Mouse (Mus musculus) heart, adult 9 months (tissue): ENCODE data around the gene Olfr1224-ps1.
"Not testable (repeated sequence)": the region's sequence is repeated elsewhere in the genome, so short reads cannot be mapped to it uniquely, and the experiment has no call there.

Experiments
- DNase-seq, 2 experiments: peaks; one replicate each; pipeline ENCODE4 v3.0.0; 2022; ENCODE audit warnings: low spot score in 2 of 2

Olfr1224-ps1 gene

DNA sequence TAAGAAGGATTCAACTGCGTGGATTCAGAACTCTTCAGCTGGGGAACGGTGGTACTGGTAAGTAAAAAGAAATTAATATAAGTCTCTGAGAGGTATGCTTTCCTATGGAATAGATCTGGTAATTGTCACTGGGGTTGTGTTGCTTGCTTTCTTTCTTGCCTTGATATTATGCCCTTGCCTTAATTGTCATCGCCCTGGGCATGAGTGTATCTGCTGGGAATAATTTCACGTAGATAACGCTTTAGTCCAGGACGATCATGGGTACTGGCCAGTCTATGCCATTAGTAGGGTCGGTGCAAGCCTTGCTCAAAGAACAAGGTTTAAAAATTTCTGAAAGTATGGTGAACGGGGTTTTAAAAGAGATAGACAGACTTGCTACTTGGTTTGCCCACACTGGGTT is at the start of gene Olfr1224-ps1:
Gene Olfr1224-ps1 (minus strand): TSS at position 101 of the 400 bp plus-strand sequence.
- DNase-seq = not testable (repeated sequence)

DNA sequence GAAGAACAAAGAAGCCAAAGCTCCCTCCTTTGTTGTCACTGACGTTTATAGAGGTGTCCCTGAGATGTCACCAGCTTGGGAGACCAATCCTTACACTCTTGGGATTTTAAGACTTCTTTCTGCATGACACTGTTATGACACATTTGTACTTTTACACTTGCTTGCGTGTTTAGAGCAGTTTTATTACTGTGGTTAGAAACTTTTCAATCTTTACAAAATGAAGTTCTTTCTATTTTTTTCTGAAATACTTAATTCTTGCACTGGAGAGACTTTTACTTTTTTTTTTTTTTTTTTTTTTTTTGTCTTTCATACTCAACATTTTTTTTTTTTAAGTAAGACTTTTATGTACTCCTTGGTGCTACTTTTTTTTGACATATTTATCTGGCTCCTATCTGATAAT is 36.1 kb upstream of the Olfr1224-ps1 start, which contains the start of gene Olfr1226:
Gene Olfr1226 (minus strand): TSS at position 101 of the 400 bp plus-strand sequence.
- no peak for DNase-seq

DNA sequence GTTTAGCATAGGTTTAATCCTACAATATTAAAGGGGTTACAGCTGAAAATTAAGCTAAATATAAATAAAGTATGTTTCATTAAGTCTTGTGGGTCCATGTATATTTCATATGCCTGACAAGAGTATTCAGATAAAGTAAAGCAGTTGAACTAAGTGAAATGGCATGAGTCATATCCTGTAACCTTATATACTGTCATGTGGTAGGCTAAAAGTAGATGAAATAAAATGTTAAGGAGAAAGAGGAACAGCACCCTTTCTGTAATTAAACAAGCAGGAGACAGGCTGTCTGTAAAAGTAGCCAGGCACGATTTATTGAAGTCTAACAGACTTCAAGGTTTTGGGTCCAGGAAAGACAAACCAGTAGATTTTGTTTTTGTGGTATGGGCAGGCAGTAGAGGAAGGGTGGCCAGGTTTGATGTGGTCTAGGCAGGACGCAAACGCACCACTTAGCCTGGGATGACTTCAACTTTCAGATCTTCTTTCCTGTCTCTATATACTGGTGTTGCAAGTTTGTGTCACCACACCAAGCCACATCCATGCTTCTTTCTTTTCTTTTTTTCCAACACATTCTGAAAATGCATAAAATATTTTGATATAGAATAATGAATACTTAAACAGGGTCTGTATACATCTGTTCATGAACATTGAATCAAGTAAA is 32.6 kb upstream of the Olfr1224-ps1 start:
- no peak for DNase-seq

DNA sequence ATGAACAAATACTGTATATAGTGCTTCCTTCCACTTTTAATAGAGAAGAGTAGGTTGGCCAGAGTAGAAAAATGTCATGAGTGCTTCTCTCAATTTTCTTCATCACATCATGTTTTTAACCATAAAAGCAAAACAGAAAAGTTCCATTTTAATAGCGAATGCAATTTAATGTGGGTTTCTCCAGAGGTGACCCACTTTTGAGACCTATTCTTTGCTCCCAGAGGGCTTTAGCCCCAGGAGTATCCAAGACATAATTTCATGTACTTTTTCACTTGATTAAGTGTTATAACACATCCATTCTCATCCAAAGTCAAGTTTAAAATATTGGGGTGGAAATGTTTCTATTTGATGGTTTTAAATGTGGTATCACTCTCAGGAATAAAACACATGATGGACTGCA is 10.7 kb upstream of the Olfr1224-ps1 start, which contains the start of gene Olfr1225:
Gene Olfr1225 (minus strand): TSS at position 101 of the 400 bp plus-strand sequence.
- DNase-seq = no peak

DNA sequence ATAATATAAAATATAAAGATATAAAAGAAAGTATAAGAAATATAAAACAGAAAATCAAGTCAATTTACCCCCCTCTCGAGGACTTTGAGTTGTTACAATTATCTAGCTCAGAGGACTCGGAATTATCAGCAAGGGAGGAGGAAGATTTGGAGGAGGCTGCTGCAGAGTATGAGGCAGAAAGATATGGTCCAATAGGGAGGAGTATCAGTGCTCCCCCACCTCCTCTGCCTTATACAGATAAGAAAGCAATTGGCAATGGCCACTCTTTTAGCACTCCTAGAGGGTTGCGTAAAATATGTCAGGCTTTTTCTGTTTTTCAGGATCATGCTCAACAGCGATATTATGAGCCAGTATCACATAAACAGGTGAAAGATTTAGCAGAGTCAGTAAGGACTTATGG is 820 bp upstream of the Olfr1224-ps1 start:
- DNase-seq = not testable (repeated sequence)

DNA sequence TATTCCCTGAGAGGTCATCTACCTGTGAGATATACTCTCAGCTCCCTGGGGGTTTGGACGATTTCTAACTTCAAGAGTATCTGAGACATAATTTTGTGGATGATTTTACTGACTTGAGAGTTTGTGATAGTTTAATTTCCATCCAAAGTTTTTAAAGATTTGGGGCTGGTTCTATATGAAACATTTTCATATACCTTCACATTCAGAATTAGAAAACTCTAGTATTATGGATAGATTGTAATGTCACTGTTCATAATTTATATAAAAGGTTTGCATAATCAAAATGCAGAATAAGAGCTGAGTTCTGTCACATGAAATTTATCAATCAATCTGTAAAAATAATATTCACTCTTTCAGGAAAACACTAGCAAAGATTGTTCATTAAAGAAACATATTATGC is 12.4 kb downstream of the Olfr1224-ps1 start, which contains the start of gene Olfr1223:
Gene Olfr1223 (minus strand): TSS at position 101 of the 400 bp plus-strand sequence.
- no peak for DNase-seq

DNA sequence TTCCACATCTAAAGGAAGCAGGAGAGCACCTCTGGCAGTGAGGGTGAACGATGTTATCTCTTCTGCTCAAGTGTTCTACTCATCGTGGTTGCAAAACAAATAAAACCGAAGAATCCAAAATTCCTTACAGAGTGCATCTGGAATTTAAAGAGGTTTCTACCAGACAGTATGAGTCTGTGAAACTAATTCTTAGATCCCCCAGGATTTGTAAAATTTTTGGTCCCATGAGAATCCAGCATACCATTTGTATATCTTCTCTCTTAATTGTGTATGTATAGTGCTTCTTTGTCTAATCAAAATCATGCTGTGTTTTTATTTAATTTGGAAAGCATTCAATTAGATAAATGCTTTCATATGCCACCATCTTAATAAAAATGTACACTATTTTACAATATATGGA is 30.9 kb downstream of the Olfr1224-ps1 start, which contains the start of gene Olfr1222:
Gene Olfr1222 (minus strand): TSS at position 101 of the 400 bp plus-strand sequence.
- DNase-seq = no peak

DNA sequence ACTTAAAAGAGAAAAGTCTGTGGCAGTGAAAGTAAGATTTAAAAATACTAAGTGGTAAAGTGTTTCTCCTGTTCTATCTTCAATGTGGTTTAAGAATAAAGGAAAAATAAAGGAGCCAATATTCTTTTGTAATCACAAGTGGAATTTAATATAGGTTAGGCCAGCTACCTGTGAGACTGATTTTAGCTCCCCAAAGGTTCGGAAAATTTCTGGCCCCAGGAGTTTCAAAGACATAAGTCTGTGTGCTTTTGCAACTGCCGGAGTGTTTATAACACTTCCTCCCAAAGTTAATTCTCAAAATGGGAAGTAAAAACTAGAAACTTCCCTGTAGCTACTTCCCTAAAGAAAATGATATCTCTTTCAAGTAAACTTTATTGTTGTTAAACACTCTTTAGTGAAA is 46.7 kb downstream of the Olfr1224-ps1 start, which contains the start of gene Olfr1221:
Gene Olfr1221 (minus strand): TSS at position 101 of the 400 bp plus-strand sequence.
- DNase-seq = no peak

DNA sequence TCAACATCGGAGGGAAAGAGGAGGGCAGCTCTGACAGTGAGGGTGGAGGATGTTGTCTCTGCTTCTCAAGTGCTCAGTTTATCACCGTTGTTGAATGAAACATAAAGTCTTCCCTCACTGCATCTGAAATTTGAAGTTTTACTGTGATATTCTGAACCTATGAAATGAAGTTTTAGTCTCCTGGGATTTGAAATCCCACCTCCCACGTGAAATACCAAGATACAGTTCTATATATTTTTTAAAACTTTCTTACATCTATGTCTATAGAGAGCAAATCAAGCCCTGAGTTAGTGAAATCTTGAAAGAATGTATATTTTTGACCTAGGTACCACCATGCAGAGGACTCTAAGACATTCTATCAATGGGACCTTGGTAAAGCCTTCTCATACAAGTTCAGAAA is 57.2 kb downstream of the Olfr1224-ps1 start, which contains the start of gene Olfr1220:
Gene Olfr1220 (minus strand): TSS at position 101 of the 400 bp plus-strand sequence.
- DNase-seq = no peak

DNA sequence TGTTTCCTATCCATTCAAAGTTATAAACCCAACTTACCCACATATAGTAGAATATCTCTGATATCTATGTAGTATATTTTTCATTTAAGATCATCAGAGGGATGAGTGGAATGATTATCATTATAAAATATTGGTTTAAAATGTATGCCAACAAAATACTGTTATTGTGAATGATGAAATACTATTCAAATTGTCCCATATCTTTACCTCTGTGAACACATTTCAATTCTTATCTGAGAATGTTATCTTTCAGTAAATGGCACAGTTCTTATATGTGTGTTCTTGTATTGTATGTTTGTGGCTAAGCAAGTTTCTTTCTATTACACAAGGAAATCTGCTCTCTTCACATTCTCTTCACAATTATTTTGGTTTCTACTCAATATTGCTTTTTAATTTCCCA is 58.2 kb downstream of the Olfr1224-ps1 start:
- DNase-seq = no peak
